Mouse (Mus musculus): ENCODE measurements around the gene Gm28042.

Gm28042 gene

GRCm38 (mm10) chr2:120011462-120012200 is 15.7 kb upstream of the Gm28042 start:
- peak; percentile 45 for DNase-seq (ENCODE audit: extremely low spot score, low spot score)

- DNase-seq (ENCODE audit: extremely low spot score, low spot score): no peak
These were observed 14.4 kb upstream of the Gm28042 start for GRCm38 (mm10) chr2:120012924-120013323.

GRCm38 (mm10) chr2:120013831-120014486 is 13.3 kb upstream of the Gm28042 start:
- DNase-seq (ENCODE audit: extremely low spot score, low spot score): no peak

GRCm38 (mm10) chr2:120015882-120016281 is 11.4 kb upstream of the Gm28042 start:
- DNase-seq (ENCODE audit: extremely low spot score, low spot score): no peak

- DNase-seq (ENCODE audit: extremely low spot score, low spot score): no peak
These were observed 9.7 kb upstream of the Gm28042 start for GRCm38 (mm10) chr2:120017599-120017998.

- no peak for DNase-seq (ENCODE audit: extremely low spot score, low spot score)
These were observed 3.0 kb upstream of the Gm28042 start for GRCm38 (mm10) chr2:120024337-120024736.

- DNase-seq (ENCODE audit: extremely low spot score, low spot score): no peak
These were observed 648 bp downstream of the Gm28042 start for GRCm38 (mm10) chr2:120027950-120028331.

GRCm38 (mm10) chr2:120030380-120030779 is 3.1 kb downstream of the Gm28042 start:
- DNase-seq (ENCODE audit: extremely low spot score, low spot score): no peak

- no peak for DNase-seq (ENCODE audit: extremely low spot score, low spot score)
These were observed 5.6 kb downstream of the Gm28042 start, which contains the start of gene Pla2g4b for GRCm38 (mm10) chr2:120032726-120033467. TSS of gene Pla2g4b (plus strand) at chr2:120033417.

- DNase-seq (ENCODE audit: extremely low spot score, low spot score): no peak
These were observed 6.4 kb downstream of the Gm28042 start for GRCm38 (mm10) chr2:120033726-120034125.

- DNase-seq (ENCODE audit: extremely low spot score, low spot score): no peak
These were observed 10.5 kb downstream of the Gm28042 start for GRCm38 (mm10) chr2:120037744-120038143.

GRCm38 (mm10) chr2:120040991-120041390 is 13.7 kb downstream of the Gm28042 start:
- DNase-seq (ENCODE audit: extremely low spot score, low spot score): no peak

GRCm38 (mm10) chr2:120044101-120044603 is 16.9 kb downstream of the Gm28042 start:
- no peak for DNase-seq (ENCODE audit: extremely low spot score, low spot score)

GRCm38 (mm10) chr2:120044676-120045075 is 17.4 kb downstream of the Gm28042 start:
- DNase-seq (ENCODE audit: extremely low spot score, low spot score): no peak

- DNase-seq (ENCODE audit: extremely low spot score, low spot score): no peak
These were observed 19.4 kb downstream of the Gm28042 start for GRCm38 (mm10) chr2:120046486-120047310.

GRCm38 (mm10) chr2:120048173-120048572 is 20.9 kb downstream of the Gm28042 start:
- DNase-seq (ENCODE audit: extremely low spot score, low spot score): no peak

GRCm38 (mm10) chr2:120049632-120050274 is 22.5 kb downstream of the Gm28042 start:
- DNase-seq (ENCODE audit: extremely low spot score, low spot score): peak; percentile 33

GRCm38 (mm10) chr2:120051405-120051804 is 24.1 kb downstream of the Gm28042 start:
- no peak for DNase-seq (ENCODE audit: extremely low spot score, low spot score)

GRCm38 (mm10) chr2:120054771-120055552 is 27.7 kb downstream of the Gm28042 start:
- DNase-seq (ENCODE audit: extremely low spot score, low spot score): no peak

GRCm38 (mm10) chr2:120055923-120056322 is 28.6 kb downstream of the Gm28042 start:
- DNase-seq (ENCODE audit: extremely low spot score, low spot score): no peak

Data from neural tube, embryonic 10.5 days (tissue).